Mouse (Mus musculus) cerebellum, adult 2 months (tissue): ENCODE measurements at regions not wholly inside any gene's neighbourhood (a gene's known extent, or its start where the extent isn't known, plus 50 kb on each side); places are given as distances from the start of the nearest gene placed in this dataset.

Source experiments
- CTCF ChIP-seq: fragments of 200-500 bp; IDR thresholded peaks from 2 replicates; pipeline ENCODE4 v1.5.1; 2011; ENCODE audit warnings: low read depth, mild to moderate bottlenecking, control low read depth, low read length, moderate library complexity, borderline replicate concordance; ENCODE audit not compliant: insufficient read depth
- POLR2A ChIP-seq: fragments of 200-500 bp; IDR thresholded peaks from 2 replicates; pipeline ENCODE4 v1.6.1; 2011; ENCODE audit warnings: low read length, control low read depth, borderline replicate concordance; ENCODE audit not compliant: insufficient read depth

GRCm38 (mm10) chr9:31687686-31688397 is 223.6 kb upstream of the Tmem45b start:
- TF ChIP-seq POLR2A (no peak), CTCF (no peak)
